Mouse (Mus musculus): ENCODE results near the gene Evx2. TPM values are rescaled to one million over a fixed set of nuclear protein-coding genes. Genes with fewer than 3 reads are reported as not detected.

Gene Evx2
- 1.7 and 3.1 TPM in 2 replicates for polyA plus RNA-seq (2012; rRNA removed)

GRCm38 (mm10) chr2:74659507-74660005 lies at the start of gene Evx2:
Gene Evx2, minus strand, starts transcription at chr2:74659557.

GRCm38 (mm10) chr2:74704393-74704998 lies 45.1 kb upstream of the Evx2 start, which contains the start of gene Hoxd8:
Gene Hoxd8, plus strand, starts transcription at chr2:74704615.

GRCm38 (mm10) chr2:74697567-74698121 lies 38.3 kb upstream of the Evx2 start, which contains the start of gene Hoxd9:
Gene Hoxd9, plus strand, starts transcription at chr2:74697727.

GRCm38 (mm10) chr2:74691022-74691951 lies 31.9 kb upstream of the Evx2 start, which contains the start of gene Hoxd10:
Gene Hoxd10, plus strand, starts transcription at chr2:74691924.

GRCm38 (mm10) chr2:74678891-74679595 lies 19.7 kb upstream of the Evx2 start, which contains the start of gene Hoxd11:
Gene Hoxd11, plus strand, starts transcription at chr2:74679557.

GRCm38 (mm10) chr2:74674881-74675665 lies 15.7 kb upstream of the Evx2 start, which contains the start of gene Hoxd12:
Gene Hoxd12, plus strand, starts transcription at chr2:74675013.

GRCm38 (mm10) chr2:74667842-74668357 lies 8.5 kb upstream of the Evx2 start, which contains the start of gene Hoxd13:
Gene Hoxd13, plus strand, starts transcription at chr2:74668310.

Other genes starting within 250 kb of the Evx2 start
- 28.4 and 28.5 TPM in 2 replicates for gene Lnpk, start 80.1 kb downstream of the Evx2 start, polyA plus RNA-seq (2012; rRNA removed)
- 0.05 and 0.16 TPM in 2 replicates for gene Hoxd13, start 8.8 kb upstream of the Evx2 start, polyA plus RNA-seq (2012; rRNA removed)
- gene Hoxd12, start 15.5 kb upstream of the Evx2 start, polyA plus RNA-seq (2012; rRNA removed): not detected in 2 replicates
- gene Hoxd11, start 20.0 kb upstream of the Evx2 start, polyA plus RNA-seq (2012; rRNA removed): not detected in 2 replicates
- gene Hoxd10, start 32.4 kb upstream of the Evx2 start, polyA plus RNA-seq (2012; rRNA removed): not detected in 2 replicates
- gene Hoxd9, start 38.2 kb upstream of the Evx2 start, polyA plus RNA-seq (2012; rRNA removed): 0.14 and 0.51 TPM in 2 replicates
- gene Hoxd8, start 45.1 kb upstream of the Evx2 start, polyA plus RNA-seq (2012; rRNA removed): 1.2 and 1.9 TPM in 2 replicates
- gene Hoxd3, start 52.4 kb upstream of the Evx2 start, polyA plus RNA-seq (2012; rRNA removed): 20.4 and 36.2 TPM in 2 replicates
- 5.3 and 6.0 TPM in 2 replicates for gene Hoxd4, start 52.4 kb upstream of the Evx2 start, polyA plus RNA-seq (2012; rRNA removed)
- gene Gm28230, start 67.2 kb upstream of the Evx2 start, polyA plus RNA-seq (2012; rRNA removed): 1.6 and 3.1 TPM in 2 replicates
- gene Hoxd1, start 103.4 kb upstream of the Evx2 start, polyA plus RNA-seq (2012; rRNA removed): 0.45 and 2.4 TPM in 2 replicates
- 99.8 and 109 TPM in 2 replicates for gene Mtx2, start 166.2 kb upstream of the Evx2 start, polyA plus RNA-seq (2012; rRNA removed)

Data from central nervous system, embryonic 14 days (tissue).